In the genomic region with DNA sequence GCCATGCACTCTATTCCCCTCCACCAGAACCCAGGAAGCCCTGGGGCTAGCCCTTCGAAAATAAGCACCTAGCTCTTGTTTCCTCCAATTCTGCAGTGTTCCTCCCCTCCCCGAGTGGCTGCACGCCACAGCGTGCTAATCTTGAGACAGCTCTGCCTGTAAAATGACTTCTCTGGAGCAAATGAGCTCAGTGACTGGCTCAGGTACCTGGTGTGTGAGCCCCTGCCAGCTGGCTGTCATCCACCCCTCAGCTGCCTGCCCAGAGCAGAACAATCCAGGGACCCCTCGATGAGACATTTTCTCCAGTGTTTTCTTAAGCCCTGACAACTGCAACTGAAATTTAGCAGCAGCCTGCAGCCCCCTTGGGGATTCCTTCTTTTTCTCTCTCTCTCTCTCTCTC, we compare ENCODE assay signal across 11 mouse cellular contexts.
A peak's percentile ranks its signal among the peaks of the same experiment; 100 is the strongest.
DNase-seq lines count a peak whose midpoint lies in the region; ATAC-seq lines count a peak whose summit lies in the region.
"Had no signal": no experiment of that assay in that cellular context is flagged by ENCODE, and none has a peak within 500 bp of the region (broad histone marks: within the 10 kb centered on the region; RNA-seq: fewer than 3 reads in every experiment).

No protein-coding gene starts in this region.

- H3K27me3 ChIP-seq in midbrain, embryonic 13.5 days: no peaks in the 10 kb centered on the region
- no peaks in the 10 kb centered on the region for H3K27me3 ChIP-seq in midbrain, embryonic 11.5 days (ENCODE audit: control insufficient read depth, insufficient read depth, low read length)
- no peaks in the 10 kb centered on the region for H3K27me3 ChIP-seq in heart, embryonic 14.5 days (ENCODE audit: control insufficient read depth, insufficient read depth, low read length)
- 0 out of 2 replicates have a peak, but pooled peaks cover 7% of the 10 kb centered on the region for H3K27me3 ChIP-seq in limb, embryonic 15.5 days

- peak; percentile 21 for DNase-seq in cerebellum, adult 11-12 months
- DNase-seq in cerebellum, adult 11 months: no peak
- no peak for DNase-seq in midbrain, embryonic 11.5 days (ENCODE audit: low spot score, missing footprints)
- no peak for DNase-seq in testis, postnatal 14 days (ENCODE audit: low spot score)
- no peak for DNase-seq in yolk sac, embryonic 10.5 days (ENCODE audit: low spot score)
- DNase-seq: lung, embryonic 14.5 days; thymus, postnatal 4 days had no signal

- peaks cover 10% of the 10 kb centered on the region for H3K4me1 ChIP-seq in midbrain, embryonic 13.5 days (replicated peaks)
- H3K4me1 ChIP-seq in midbrain, embryonic 11.5 days (ENCODE audit: control insufficient read depth, insufficient read depth, low read length): no peaks in the 10 kb centered on the region
- peaks cover 17 to 18% of the 10 kb centered on the region in 2 experiments for H3K4me1 ChIP-seq in heart, embryonic 14.5 days (ENCODE audit: control insufficient read depth in 2 of 2, insufficient read depth in 2 of 2, low read length in 2 of 2)
- H3K4me1 ChIP-seq in limb, embryonic 15.5 days: peaks cover 40% of the 10 kb centered on the region

- 40% methylated on average over 5 of the region's 5 CpGs for WGBS in midbrain, embryonic 13.5 days
- WGBS in midbrain, embryonic 11.5 days: 49% methylated on average over 5 of the region's 5 CpGs
- 11% methylated on average over 5 of the region's 5 CpGs for WGBS in heart, embryonic 14.5 days
- 10% methylated on average over 5 of the region's 5 CpGs for WGBS in limb, embryonic 15.5 days

- no peaks in the 10 kb centered on the region for H3K36me3 ChIP-seq in midbrain, embryonic 13.5 days
- H3K36me3 ChIP-seq in midbrain, embryonic 11.5 days (ENCODE audit: control insufficient read depth, insufficient read depth, low read length): no peaks in the 10 kb centered on the region
- no peaks in the 10 kb centered on the region for H3K36me3 ChIP-seq in heart, embryonic 14.5 days (ENCODE audit: control insufficient read depth, insufficient read depth, low read length)
- no peaks in the 10 kb centered on the region for H3K36me3 ChIP-seq in limb, embryonic 15.5 days

- ATAC-seq in midbrain, embryonic 13.5 days: 0 out of 2 replicates have a peak, but pooled peaks have one; percentile 41
- ATAC-seq in midbrain, embryonic 11.5 days (ENCODE audit: low FRiP score): no peak
- peak; percentile 45 for ATAC-seq in heart, embryonic 14.5 days (ENCODE audit: insufficient number of reproducible peaks, insufficient read depth, low FRiP score, low read depth)
- peak; percentile 71; the same call in 1 of the 2 replicates for ATAC-seq in limb, embryonic 15.5 days (ENCODE audit: insufficient number of reproducible peaks, low FRiP score, low TSS enrichment, low read depth)

- no peaks in the 10 kb centered on the region for H3K9me3 ChIP-seq in midbrain, embryonic 13.5 days
- H3K9me3 ChIP-seq in midbrain, embryonic 11.5 days (ENCODE audit: control insufficient read depth, low read length): no peaks in the 10 kb centered on the region
- H3K9me3 ChIP-seq in heart, embryonic 14.5 days (ENCODE audit: control insufficient read depth, low read length): no peaks in the 10 kb centered on the region
- no peaks in the 10 kb centered on the region for H3K9me3 ChIP-seq in limb, embryonic 15.5 days

- no peak overlapping the region for H3K4me3 ChIP-seq in midbrain, embryonic 13.5 days (replicated peaks)
- H3K4me3 ChIP-seq in midbrain, embryonic 11.5 days (ENCODE audit: low read depth, low read length): no peak overlapping the region
- no peak overlapping the region for H3K4me3 ChIP-seq in heart, embryonic 14.5 days (ENCODE audit: control insufficient read depth in 1 of 2, insufficient read depth in 1 of 2, low read depth in 1 of 2, low read length in 2 of 2)
- H3K4me3 ChIP-seq in limb, embryonic 15.5 days: no peak overlapping the region

- H3K27ac ChIP-seq in midbrain, embryonic 13.5 days: no peak overlapping the region
- no peak overlapping the region for H3K27ac ChIP-seq in midbrain, embryonic 11.5 days (ENCODE audit: low read depth, low read length)
- peak overlapping the region; percentile 12 to 23; a peak in 2 of 4 replicates for H3K27ac ChIP-seq in heart, embryonic 14.5 days (replicated peaks in 1 of 2; ENCODE audit: control insufficient read depth in 1 of 2, insufficient read depth in 1 of 2, low read depth in 2 of 2, low read length in 2 of 2)
- H3K27ac ChIP-seq in limb, embryonic 15.5 days: peak overlapping the region; percentile 34; the same call in 1 of the 2 replicates
- H3K27ac ChIP-seq: kidney, postnatal 0 days had no signal

- no peak overlapping the region for H3K4me2 ChIP-seq in midbrain, embryonic 13.5 days (replicated peaks)
- H3K4me2 ChIP-seq in midbrain, embryonic 11.5 days: no peak overlapping the region
- H3K4me2 ChIP-seq in heart, embryonic 14.5 days (ENCODE audit: low read length): no peak overlapping the region
- no peak overlapping the region for H3K4me2 ChIP-seq in limb, embryonic 15.5 days
- H3K4me2 ChIP-seq: lung, embryonic 14.5 days had no signal

- H3K9ac ChIP-seq in midbrain, embryonic 13.5 days (replicated peaks): no peak overlapping the region; the same call in 1 of the 2 replicates
- H3K9ac ChIP-seq in midbrain, embryonic 11.5 days (ENCODE audit: low read length): no peak overlapping the region
- H3K9ac ChIP-seq in heart, embryonic 14.5 days (ENCODE audit: low read length): no peak overlapping the region
- H3K9ac ChIP-seq in limb, embryonic 15.5 days: no peak overlapping the region
- H3K9ac ChIP-seq: lung, embryonic 14.5 days had no signal

Comparison
In these comparisons a context has a peak if more than half of its experiments do, and no peak if none do; other contexts are left out.
1. H3K27ac ChIP-seq: peak in heart, embryonic 14.5 days (2 of 2) and limb, embryonic 15.5 days (single experiment); none in midbrain, embryonic 13.5 days (single experiment) and midbrain, embryonic 11.5 days (single experiment).